Mouse (Mus musculus) megakaryocyte progenitor cell, adult 5-6 weeks (primary cell): Measurements from ENCODE around the gene Spag6l. TPM values are rescaled to one million over a fixed set of nuclear protein-coding genes. Genes with fewer than 3 reads are reported as not detected.

Source experiments
- total RNA-seq, 2 experiments: library from RNA; stranded (forward) in 1 of 2; stranded (reverse) in 1 of 2; fragments of 157-497, 149-512 nt in 1 of 2; fragments of 200-1000 nt in 1 of 2; gene quantifications; 2 replicates each; pipeline versions ENCODE4 v1.2.3 to v1.2.4; 2015 to 2017

Spag6l gene
- total RNA-seq, 2 experiments from 2014 or later: 1.9 to 2.6 TPM

Other genes starting within 250 kb of the Spag6l start
- 24.6 and 24.7 TPM in 2 replicates for gene Fgd4, start 228.9 kb downstream of the Spag6l start, total RNA-seq (2015)
- 31.9 and 32.3 TPM in 2 replicates for gene Fgd4, start 228.9 kb downstream of the Spag6l start, total RNA-seq (2017)
- not detected in 2 replicates for gene Olfr19, start 153.1 kb downstream of the Spag6l start, total RNA-seq (2015)
- not detected in 2 replicates for gene Olfr19, start 153.1 kb downstream of the Spag6l start, total RNA-seq (2017)
- 0.46 and 1.8 TPM in 2 replicates for gene Igll1, start 34.5 kb upstream of the Spag6l start, total RNA-seq (2015)
- gene Igll1, start 34.5 kb upstream of the Spag6l start, total RNA-seq (2017): 0.24 and 1.8 TPM in 2 replicates
- gene Top3b, start 41.3 kb upstream of the Spag6l start, total RNA-seq (2015): 81.0 and 89.2 TPM in 2 replicates
- gene Top3b, start 41.3 kb upstream of the Spag6l start, total RNA-seq (2017): 104 and 108 TPM in 2 replicates
- gene Vpreb1, start 41.4 kb upstream of the Spag6l start, total RNA-seq (2015): 0.99 and 1.4 TPM in 2 replicates
- gene Vpreb1, start 41.4 kb upstream of the Spag6l start, total RNA-seq (2017): 0.12 TPM in 1 of 2 replicates, not detected in the other
- 17.3 and 17.4 TPM in 2 replicates for gene Ppm1f, start 67.0 kb upstream of the Spag6l start, total RNA-seq (2015)
- gene Ppm1f, start 67.0 kb upstream of the Spag6l start, total RNA-seq (2017): 43.6 and 45.2 TPM in 2 replicates
- 144 TPM in 2 replicates for gene Mapk1, start 153.9 kb upstream of the Spag6l start, total RNA-seq (2015)
- gene Mapk1, start 153.9 kb upstream of the Spag6l start, total RNA-seq (2017): 136 and 152 TPM in 2 replicates
- gene Ypel1, start 240.2 kb upstream of the Spag6l start, total RNA-seq (2015): 0.49 and 3.5 TPM in 2 replicates
- gene Ypel1, start 240.2 kb upstream of the Spag6l start, total RNA-seq (2017): 0.54 and 2.4 TPM in 2 replicates